Mouse (Mus musculus) frontal cortex, postnatal 25 days (tissue): Measurements from ENCODE around the gene Cdh6.

Experiments
- DNase-seq, 2 experiments: peaks; one replicate each; pipeline ENCODE4 v3.0.0; 2022; ENCODE audit warnings: low spot score in 2 of 2

Gene Cdh6

GRCm38 (mm10) chr15:13173071-13173778 is at the start of gene Cdh6:
Gene Cdh6 (minus strand): TSS chr15:13173675.
- peak; percentile 45 to 57 for DNase-seq

- no peak for DNase-seq
These were observed 46.4 kb upstream of the Cdh6 start for GRCm38 (mm10) chr15:13219727-13220454.

DNA sequence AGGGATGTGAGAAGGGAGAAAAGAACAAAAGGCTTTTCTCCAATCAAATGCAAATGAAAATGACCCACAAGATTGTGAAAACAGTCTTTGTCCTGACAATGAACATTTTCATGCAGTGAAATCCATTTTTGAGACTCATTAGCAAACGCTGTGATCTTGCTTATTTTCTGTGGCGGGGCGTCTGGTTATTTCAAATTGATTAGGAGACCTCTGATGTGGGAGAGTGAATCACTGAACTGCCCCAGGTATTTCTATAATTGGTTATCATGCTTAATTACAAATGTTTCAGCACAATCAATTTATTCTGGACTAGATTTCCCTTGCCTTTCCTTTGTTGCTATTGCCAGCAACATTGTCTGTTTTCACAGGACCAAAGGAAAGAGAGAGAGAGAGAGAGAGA is 44.3 kb upstream of the Cdh6 start:
- no peak for DNase-seq

DNA sequence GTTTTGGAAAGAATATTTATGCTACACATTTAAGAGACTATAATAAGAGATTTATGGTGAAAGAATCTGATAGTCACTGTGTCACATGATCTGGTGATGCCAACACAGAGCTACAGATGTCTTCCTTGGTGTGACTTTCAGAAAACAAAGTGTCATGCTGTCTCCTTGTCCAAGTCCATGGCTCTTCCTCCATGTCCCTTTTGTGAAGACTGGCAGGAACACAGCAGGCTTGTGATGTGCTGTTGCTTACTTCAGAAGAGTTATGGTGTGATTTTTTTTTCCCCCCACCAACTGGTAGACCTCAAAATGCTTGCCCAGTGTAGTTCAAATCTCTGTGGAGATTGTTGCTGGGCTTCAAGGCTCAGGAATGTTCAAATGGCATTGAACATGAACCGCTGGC is 43.7 kb upstream of the Cdh6 start:
- DNase-seq, result no peak

- DNase-seq, result no peak
These were observed 39.5 kb upstream of the Cdh6 start for GRCm38 (mm10) chr15:13212956-13213355.

- no peak for DNase-seq
These were observed 38.7 kb upstream of the Cdh6 start for GRCm38 (mm10) chr15:13212027-13212685.

- no peak for DNase-seq
These were observed 36.7 kb upstream of the Cdh6 start for GRCm38 (mm10) chr15:13210186-13210585.

DNA sequence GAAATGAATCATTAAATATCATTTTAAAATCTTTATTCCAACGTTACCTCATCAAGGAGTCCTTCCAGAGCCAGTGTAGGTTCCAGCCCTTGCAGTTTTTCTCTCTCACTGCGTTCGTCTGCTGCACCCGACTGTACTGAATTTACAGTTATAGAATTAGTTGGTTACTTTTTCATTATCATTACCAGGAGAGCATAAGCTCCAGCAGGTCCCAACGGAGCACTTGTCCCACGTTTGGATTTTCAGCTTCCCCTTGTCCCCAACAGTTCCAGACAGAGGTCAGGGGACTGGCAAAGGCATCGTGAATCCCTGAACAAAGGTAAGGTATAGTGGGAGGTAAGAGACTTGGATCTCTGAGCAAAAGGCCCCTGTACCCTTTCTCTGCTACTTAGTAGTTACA is 35.2 kb upstream of the Cdh6 start:
- DNase-seq, result no peak

DNA sequence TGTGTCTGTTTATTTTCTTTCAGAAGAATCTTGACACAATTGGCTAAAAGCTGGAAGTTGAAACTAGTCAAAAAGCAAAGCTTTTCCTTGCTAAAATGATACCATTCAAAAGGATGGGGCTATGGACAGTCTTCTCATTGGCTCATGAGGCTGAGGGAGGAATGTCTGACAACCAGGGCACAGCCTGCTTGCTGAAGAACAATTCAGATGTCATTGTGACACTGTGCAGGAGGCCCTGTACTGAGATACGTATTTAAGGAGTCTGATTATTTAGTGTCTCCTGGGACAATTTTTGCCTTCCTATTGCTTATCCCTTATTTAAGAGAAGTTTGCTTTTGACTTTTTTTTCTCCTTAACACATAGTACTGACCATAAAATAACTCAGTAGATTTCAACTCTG is 22.8 kb upstream of the Cdh6 start:
- no peak for DNase-seq

GRCm38 (mm10) chr15:13194048-13194447 is 20.6 kb upstream of the Cdh6 start:
- no peak for DNase-seq

GRCm38 (mm10) chr15:13193076-13193475 is 19.6 kb upstream of the Cdh6 start:
- DNase-seq, result no peak

DNA sequence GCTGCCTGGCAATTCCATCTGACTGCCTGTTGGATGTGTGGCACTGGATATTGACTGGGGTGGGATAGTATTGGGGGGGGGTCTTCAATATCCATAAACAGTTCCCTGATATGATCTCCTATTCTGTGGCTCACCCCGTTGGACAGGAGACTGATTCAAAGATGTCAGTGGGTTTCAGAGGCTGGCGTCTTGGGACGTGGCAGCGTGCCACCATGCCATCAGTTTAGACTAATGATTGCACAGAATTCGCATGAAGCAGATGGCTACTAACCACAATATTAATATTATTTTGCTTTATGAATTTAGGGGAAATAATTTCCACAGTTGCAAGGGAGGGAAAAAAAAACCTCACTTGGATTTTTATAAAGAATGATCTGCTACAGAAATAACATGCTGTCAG is 10.2 kb upstream of the Cdh6 start:
- no peak for DNase-seq

DNA sequence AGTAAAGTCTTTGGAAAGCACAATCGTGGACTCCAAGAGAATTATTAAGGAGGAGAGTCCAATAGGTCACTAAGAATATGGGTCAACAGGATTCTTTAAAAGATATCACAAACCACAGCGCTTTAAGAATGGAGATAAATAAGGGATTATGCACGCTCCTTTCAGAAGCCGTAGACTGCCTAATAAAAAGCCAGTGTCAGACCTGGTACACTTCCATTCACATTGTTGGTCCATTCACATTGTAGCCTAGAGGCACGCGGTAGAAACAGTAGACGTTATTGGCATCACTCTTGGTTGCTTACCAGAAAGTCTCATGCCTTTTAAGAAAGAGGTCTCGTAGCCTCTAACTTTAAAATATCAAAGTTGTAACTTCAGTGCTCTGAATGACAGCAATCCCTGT is 8.0 kb upstream of the Cdh6 start:
- no peak for DNase-seq

GRCm38 (mm10) chr15:13181014-13181413 is 7.5 kb upstream of the Cdh6 start:
- no peak for DNase-seq

DNA sequence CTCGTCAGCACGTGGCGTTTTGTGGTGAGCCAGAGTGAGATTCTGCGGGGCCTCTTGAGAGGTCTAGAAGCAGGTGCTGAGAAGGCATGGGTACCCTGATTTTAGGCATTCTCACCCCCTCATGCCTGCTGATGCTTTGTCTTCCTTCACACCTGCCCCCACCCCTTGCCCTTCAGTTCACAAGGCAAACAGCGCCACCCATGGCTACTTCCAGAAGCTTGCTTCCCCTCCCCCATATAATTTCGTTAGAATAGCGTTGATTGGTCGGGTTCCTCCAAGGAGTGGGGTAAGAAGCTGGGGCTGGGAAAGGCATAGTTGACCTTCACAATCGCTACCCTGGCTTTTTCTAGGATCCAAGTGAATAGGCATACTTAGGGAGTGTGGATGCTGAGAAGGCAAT is 2.5 kb upstream of the Cdh6 start:
- no peak for DNase-seq

GRCm38 (mm10) chr15:13174618-13174980 is 1.1 kb upstream of the Cdh6 start:
- DNase-seq, result no peak

- DNase-seq, result no peak
These were observed 554 bp upstream of the Cdh6 start for GRCm38 (mm10) chr15:13173840-13174617.

DNA sequence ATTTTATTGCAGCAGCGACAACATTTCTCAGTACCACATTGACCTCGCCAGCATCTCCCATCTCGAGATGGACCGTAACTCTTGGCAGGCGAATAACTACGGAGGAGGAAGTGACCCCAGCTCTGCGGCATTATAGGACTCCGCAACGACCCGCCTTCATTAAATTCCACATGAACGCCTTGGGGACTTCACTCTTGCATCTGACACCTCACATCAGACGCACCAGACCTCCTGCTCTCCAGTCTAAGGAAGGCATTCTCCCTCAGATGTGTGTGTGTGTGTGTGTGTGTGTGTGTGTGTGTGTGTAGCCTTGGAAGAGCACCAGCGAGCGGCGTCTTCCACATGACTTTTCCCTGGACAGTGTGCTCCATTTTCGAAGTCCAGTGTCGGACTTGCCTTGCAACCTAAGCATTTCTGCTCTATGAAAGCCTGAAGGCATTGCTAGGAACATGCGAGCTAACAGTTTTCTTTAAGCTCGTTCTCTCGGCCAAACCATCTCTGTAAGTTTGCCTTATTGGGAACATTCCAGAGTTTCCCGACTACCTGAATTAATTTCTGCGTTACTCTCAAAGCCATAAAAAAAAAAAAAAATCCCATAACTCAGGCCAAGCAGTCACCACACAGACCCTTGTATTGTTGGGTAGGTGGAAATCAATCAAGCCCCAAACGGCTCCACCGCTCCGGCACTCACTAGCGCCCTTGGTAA is 957 bp downstream of the Cdh6 start:
- DNase-seq, result peak in 1 of 2 experiments; percentile 12

GRCm38 (mm10) chr15:13171486-13172364 is 1.8 kb downstream of the Cdh6 start:
- no peak for DNase-seq

DNA sequence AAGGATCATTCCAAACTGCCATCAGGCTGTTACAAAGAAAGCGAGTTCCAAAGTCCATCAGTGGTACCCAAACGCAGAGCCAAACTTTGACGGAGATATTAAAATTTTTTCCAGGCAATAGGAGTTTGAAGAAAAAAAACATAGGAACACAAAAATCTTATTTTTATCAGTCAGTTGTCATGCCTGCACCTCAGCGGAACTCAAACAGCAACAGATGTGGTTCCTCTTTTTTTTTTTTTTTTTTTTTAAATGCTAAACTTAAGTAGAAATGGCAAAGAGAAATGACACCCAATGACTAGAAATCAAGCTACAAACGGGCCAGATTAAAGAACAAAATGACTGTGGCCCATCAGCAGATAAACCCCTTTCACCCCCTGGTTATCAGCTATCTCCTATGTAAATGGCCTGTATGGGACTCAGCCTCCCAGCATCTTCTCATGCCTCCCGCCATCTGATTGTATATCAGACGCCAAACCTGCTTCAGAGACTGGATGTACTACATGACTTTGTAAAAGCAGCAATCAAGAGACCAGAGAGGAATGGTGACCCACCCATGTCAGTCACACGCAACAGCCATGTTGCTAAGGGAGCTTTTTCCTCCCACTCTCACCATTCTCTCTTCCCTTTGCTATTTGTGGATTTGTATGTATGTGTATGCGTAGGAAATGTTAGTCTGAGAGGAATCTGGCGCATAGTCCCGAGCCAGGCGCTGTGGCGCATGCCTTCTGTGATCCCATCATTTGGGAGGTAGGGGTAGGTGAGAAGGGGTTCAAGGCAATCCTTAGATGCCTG is 8.2 kb downstream of the Cdh6 start:
- no peak for DNase-seq
